Mouse (Mus musculus) lung, embryonic 16.5 days (tissue): Measurements from ENCODE around the gene Bag1. TPM values are rescaled to one million over a fixed set of nuclear protein-coding genes. Genes with fewer than 3 reads are reported as not detected.
A peak's percentile ranks its signal among the peaks of the same experiment; 100 is the strongest.
"Not testable (repeated sequence)": the region's sequence is repeated elsewhere in the genome, so short reads cannot be mapped to it uniquely, and the experiment has no call there.

ENCODE experiments used
- ATAC-seq: fragments of 200-750 bp; cut with Nextera tagmentation; 2 replicates; pipeline ENCODE4 v1.8.0; 2017; ENCODE audit warnings: low read depth, mild to moderate bottlenecking, moderate library complexity
- H3K27ac ChIP-seq: fragments of 300-500 bp; sonication (generic); 2 replicates; pipeline ENCODE4 v1.5.1; 2014; ENCODE audit warnings: mild to moderate bottlenecking, control low read depth, low read length
- H3K27me3 ChIP-seq: fragments of 300-500 bp; sonication (generic); 2 replicates; pipeline ENCODE4 v1.6.1; 2014; ENCODE audit warnings: low read depth, low read length, mixed read lengths; ENCODE audit not compliant: control insufficient read depth, insufficient read depth
- H3K36me3 ChIP-seq: fragments of 300-500 bp; sonication (generic); 2 replicates; pipeline ENCODE4 v1.6.1; 2014; ENCODE audit warnings: low read length; ENCODE audit not compliant: control insufficient read depth, insufficient read depth
- H3K4me1 ChIP-seq: fragments of 300-500 bp; sonication (generic); replicated peaks from 2 replicates; pipeline ENCODE4 v1.6.1; 2014; ENCODE audit warnings: low read length, mixed read lengths; ENCODE audit not compliant: control insufficient read depth, insufficient read depth
- H3K4me2 ChIP-seq: fragments of 300-500 bp; sonication (generic); 2 replicates; pipeline ENCODE4 v1.6.1; 2014; ENCODE audit warnings: low read depth, low read length, control low read depth
- H3K4me3 ChIP-seq: fragments of 300-500 bp; sonication (generic); 2 replicates; pipeline ENCODE4 v1.5.1; 2014; ENCODE audit warnings: mild to moderate bottlenecking, low read length, control low read depth
- H3K9ac ChIP-seq: fragments of 300-500 bp; sonication (generic); 2 replicates; pipeline ENCODE4 v1.6.1; 2014; ENCODE audit warnings: low read length, control low read depth
- H3K9me3 ChIP-seq: fragments of 300-500 bp; sonication (generic); 2 replicates; pipeline ENCODE4 v1.6.1; 2016; ENCODE audit warnings: low read length; ENCODE audit not compliant: control insufficient read depth
- WGBS: fragments of 180-500 bp; shearing (Covaris S2); extraction: QIAGEN DNeasy Blood & Tissue Kit; methylation state at CpG from one replicate; pipeline ENCODE4 v1.1.7; 2014; 5-methylcytosine and 5-hydroxymethylcytosine counted together
- polyA plus RNA-seq: library from polyadenylated mRNA; unstranded; fragments of >200 nt; fragmentation: Nextera tagmentation; extraction: Ambion mirVana; gene quantifications from 2 replicates; pipeline ENCODE4 v1.2.1, GENCODE M21; 2015

Bag1 gene
- polyA plus RNA-seq, 1 experiment from 2014 or later = 187 TPM

DNA sequence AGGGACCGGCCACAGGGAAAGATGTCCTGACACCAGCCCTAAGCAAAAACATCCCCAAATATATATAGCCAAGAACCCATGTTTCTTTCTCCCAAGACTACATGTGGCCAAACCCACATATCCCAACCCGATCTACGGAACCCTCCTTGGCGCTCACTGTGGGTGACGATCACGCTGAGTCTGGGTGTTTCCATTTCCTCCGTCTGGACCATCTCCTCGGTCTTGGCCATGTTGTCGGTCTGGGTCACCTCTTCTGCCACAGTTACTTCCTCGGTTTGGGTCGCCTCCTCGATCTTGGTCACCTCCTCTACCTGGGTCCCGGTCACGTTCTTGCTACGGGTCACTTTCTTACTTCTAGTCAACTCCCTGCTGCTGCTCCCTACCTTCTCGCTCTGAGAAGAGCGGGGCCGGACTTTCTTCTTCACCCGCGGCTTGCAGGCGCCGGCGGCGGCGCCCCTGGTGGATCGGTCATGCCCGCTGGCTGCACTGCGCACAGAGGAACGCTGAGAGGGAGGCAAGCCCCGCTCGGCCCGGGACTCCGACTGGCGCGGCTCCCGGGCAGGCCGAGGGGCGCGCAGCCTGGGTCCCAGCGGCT is 432 bp downstream of the Bag1 start:
- Histone ChIP-seq H3K36me3 (peaks cover 37% of the 10 kb centered on the region; the same call in 1 of the 2 replicates), H3K27me3 (no peaks in the 10 kb centered on the region), H3K27ac (peak overlapping the region; percentile 93), H3K4me1 (peaks cover 12% of the 10 kb centered on the region), H3K9ac (peak overlapping the region; percentile 97), H3K9me3 (no peaks in the 10 kb centered on the region), H3K4me3 (peak overlapping the region; percentile 96), H3K4me2 (peak overlapping the region; percentile 81)
- ATAC-seq = peak; percentile 17
- under 1% methylated on average over 38 of the region's 40 CpGs for WGBS

DNA sequence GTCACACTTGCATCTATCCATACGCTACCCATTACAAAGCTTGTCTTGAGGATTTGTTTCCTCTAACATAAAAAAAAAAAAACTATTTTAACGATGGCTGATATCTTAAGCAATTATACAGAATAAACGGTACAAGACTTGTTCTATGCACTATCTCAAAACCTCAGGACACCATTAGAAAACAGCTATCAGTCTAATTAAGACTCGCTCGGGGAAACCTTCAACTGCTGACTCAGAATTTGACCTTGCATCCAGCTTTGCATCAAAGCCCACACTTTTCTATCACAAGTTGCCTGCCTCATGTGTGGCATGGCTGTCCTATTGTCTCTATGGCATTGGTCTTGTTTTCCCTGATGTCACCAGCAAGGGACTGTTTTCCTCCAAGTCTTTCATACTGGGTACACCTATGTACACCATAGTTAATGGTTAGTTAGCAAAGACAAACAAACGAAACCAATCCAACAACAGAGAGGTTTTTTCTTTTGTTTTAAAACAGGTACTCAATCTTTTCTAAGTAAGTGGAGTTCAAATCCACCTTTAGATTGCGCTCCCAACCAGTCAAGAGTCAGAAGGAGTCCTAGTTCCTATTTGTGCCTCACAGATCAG is 1.5 kb downstream of the Bag1 start:
- H3K9ac ChIP-seq = peak overlapping the region; percentile 97
- peaks cover 42% of the 10 kb centered on the region for H3K36me3 ChIP-seq
- H3K9me3 ChIP-seq = no peaks in the 10 kb centered on the region
- H3K27ac ChIP-seq = no peak overlapping the region
- peak overlapping the region; percentile 96 for H3K4me3 ChIP-seq
- H3K4me1 ChIP-seq = peaks cover 12% of the 10 kb centered on the region
- H3K27me3 ChIP-seq = no peaks in the 10 kb centered on the region
- ATAC-seq = no peak
- H3K4me2 ChIP-seq = peak overlapping the region; percentile 81
- WGBS = 74% methylated on average over 7 of the region's 7 CpGs

DNA sequence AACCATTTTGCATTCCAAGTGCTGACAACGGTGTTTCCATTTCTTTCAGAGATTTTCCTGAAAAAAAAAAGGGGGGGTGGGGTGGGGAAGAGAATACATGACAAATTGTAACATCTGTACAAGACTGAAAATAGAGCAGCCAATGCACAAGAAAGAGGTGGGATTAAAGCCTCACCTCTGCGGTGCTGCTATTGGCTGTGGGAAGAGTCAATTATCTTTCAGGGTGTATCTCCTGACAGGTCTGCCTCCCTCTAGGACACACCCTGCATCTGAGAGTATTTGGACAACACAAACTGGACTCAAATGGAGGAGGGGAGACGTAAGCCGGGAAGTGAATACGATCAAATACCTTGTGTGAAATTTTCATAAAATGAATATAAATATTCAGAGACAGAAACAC is 4.4 kb downstream of the Bag1 start:
- WGBS = 95% methylated on average over 5 of the region's 5 CpGs

DNA sequence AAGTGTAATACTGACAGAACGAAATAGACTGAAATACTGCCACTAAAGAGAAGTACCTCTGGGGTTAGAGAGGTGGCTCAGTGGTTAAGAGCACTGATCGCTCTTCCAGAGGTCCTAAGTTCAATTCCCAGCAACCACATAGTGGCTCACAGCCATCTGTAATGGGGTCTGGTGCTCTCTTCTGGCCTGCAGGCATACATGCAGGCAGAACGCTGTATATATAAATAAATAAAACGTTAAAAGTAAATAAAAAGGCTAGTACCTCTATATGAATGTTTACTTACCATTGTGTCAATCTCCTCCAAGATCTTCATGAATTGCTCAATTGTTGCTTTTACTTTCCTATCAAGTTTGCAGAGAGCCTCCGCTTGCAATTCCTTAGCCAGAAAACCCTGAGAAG is 9.3 kb downstream of the Bag1 start:
- Histone ChIP-seq H3K9me3 (peaks cover 8% of the 10 kb centered on the region), H3K27me3 (no peaks in the 10 kb centered on the region), H3K36me3 (peaks cover 71% of the 10 kb centered on the region), H3K27ac (no peak overlapping the region), H3K9ac (no peak overlapping the region), H3K4me3 (no peak overlapping the region), H3K4me1 (no peaks in the 10 kb centered on the region), H3K4me2 (no peak overlapping the region)
- ATAC-seq = no peak
- 86% methylated on average over 5 of the region's 5 CpGs for WGBS

More for the DNA sequence above, 4.4 kb downstream of the Bag1 start:
- Histone ChIP-seq H3K4me1 (peaks cover 8% of the 10 kb centered on the region), H3K36me3 (peaks cover 56% of the 10 kb centered on the region), H3K4me3 (no peak overlapping the region), H3K4me2 (no peak overlapping the region), H3K27me3 (no peaks in the 10 kb centered on the region), H3K9ac (no peak overlapping the region), H3K9me3 (peaks cover 8% of the 10 kb centered on the region), H3K27ac (no peak overlapping the region)
- ATAC-seq = no peak

DNA sequence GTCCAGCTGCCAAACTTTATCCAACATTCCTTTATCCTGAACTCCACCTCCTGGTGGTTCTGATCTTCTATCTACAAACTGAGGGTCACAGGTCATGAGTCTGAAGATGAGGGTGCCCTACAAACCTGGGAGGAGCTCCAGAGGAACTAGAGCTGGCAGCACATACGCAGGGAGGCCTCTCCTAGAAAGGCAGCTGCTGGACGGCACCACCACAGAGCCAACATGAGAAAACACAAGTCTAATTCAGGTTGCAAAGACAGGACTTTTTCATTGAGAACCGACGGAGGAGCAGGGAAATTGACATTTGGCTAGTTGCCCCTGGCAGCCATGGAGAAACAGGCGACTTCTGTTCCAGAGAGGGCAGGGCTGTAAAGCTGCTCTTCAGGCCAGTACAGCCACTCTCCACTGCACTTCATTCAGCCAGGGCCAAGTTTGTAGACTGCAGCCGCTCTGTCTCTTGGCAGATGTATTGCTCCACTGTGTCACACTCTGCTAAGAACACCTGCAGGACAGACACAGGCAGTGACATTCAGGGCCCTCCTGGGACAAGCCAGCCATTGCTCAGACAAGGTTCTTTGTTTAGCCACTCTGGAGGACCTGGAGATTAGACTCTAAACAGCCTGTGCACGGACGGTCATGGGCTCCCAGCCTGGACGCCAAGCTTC is 11.8 kb downstream of the Bag1 start:
- H3K4me3 ChIP-seq = no peak overlapping the region
- H3K36me3 ChIP-seq = peaks cover 66% of the 10 kb centered on the region
- WGBS = 79% methylated on average over 9 of the region's 9 CpGs
- H3K4me1 ChIP-seq = no peaks in the 10 kb centered on the region
- H3K27ac ChIP-seq = no peak overlapping the region
- peaks cover 8% of the 10 kb centered on the region for H3K9me3 ChIP-seq
- no peak overlapping the region for H3K9ac ChIP-seq
- no peaks in the 10 kb centered on the region for H3K27me3 ChIP-seq
- no peak overlapping the region for H3K4me2 ChIP-seq
- no peak for ATAC-seq

DNA sequence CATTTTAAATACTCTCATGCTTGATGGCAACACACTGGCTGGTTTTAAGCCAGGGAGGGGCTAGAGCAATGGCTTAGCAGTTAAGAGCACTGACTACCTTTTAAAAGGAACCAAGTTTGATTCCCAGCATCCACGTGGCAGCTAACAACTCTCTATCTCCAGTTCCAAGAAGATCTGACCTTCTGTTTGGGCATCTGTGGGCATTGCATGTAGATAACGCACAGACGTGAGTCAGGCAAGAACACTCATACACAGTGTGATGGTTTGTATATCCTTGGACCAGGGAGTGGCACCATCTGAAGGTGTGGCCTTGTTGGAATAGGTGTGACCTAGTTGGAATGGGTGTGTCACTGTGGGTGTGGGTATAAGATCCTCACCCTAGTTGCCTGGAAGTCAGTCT is 13.7 kb downstream of the Bag1 start:
- peaks cover 50% of the 10 kb centered on the region for H3K36me3 ChIP-seq
- 87% methylated on average over 3 of the region's 3 CpGs for WGBS
- H3K9ac ChIP-seq, H3K4me1 ChIP-seq, H3K4me3 ChIP-seq, ATAC-seq, H3K9me3 ChIP-seq, H3K27me3 ChIP-seq, H3K27ac ChIP-seq, H3K4me2 ChIP-seq: not testable (repeated sequence)

DNA sequence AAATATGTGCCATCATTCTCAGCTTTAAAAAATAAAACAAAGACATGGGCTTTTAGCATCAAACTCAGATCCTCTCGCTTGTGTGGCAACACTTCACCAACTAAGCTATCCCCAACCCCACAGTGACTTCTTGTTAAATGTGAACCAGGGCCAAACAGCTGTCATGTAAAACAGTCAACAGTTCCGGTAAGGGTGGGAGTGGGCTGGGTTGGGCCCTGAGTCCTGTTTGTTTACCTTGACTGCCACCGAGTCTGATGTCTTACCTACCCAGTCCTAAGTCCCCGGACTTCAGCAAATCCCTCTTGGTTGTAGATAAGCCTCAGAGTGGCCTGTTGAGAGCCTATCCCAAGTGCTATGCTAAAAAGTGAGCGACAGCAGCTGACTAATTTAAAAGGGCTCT is 14.4 kb downstream of the Bag1 start:
- Histone ChIP-seq H3K27ac (no peak overlapping the region), H3K4me3 (no peak overlapping the region), H3K4me1 (no peaks in the 10 kb centered on the region), H3K27me3 (no peaks in the 10 kb centered on the region), H3K9ac (no peak overlapping the region), H3K9me3 (no peaks in the 10 kb centered on the region), H3K4me2 (no peak overlapping the region), H3K36me3 (peaks cover 43% of the 10 kb centered on the region)
- no peak for ATAC-seq
- 73% methylated on average over 5 of the region's 5 CpGs for WGBS

DNA sequence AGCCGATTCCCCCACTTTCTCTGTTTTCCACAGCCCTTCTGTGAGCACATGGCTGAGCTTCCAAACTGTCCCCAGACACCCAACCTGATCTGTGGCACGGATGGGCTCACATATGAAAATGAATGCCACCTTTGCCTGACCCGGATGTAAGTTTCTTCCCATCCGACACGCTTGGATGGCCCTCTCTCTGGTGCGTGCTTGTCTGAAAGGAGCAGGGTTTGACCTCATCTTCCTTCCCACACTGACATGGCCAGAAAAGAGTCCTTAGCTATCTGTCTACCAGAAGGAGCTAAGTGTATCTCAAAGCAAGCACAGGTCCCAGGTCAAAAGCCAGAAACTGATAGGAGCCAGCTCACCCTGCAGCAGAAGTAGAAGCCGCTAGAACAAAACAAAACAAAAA is 19.0 kb downstream of the Bag1 start:
- Histone ChIP-seq H3K4me2 (no peak overlapping the region), H3K27me3 (no peaks in the 10 kb centered on the region), H3K4me3 (no peak overlapping the region), H3K9me3 (no peaks in the 10 kb centered on the region), H3K36me3 (peaks cover 16% of the 10 kb centered on the region; the same call in 1 of the 2 replicates), H3K27ac (no peak overlapping the region), H3K4me1 (no peaks in the 10 kb centered on the region), H3K9ac (no peak overlapping the region)
- WGBS = 81% methylated on average over 7 of the region's 7 CpGs
- ATAC-seq = no peak

DNA sequence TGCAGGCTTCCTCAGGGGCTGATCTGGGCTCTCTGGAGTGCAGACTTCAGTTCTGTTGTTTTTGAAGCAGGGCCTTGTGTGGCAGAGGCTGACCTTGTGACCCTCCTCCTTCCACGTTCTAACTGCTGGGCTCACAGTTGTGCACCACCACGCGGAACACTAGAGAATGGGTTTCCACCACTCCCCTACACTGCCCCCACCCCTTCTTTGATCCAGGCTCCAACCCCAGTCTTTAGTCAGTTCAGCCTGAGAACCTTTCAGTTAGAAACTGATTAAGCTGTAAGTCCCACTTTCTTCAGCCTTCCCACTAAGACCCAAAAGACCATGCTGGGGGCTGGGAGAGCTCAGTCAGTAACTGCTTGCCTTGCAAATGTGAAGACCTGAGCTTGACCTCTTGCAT is 22.5 kb downstream of the Bag1 start:
- H3K9me3 ChIP-seq = no peaks in the 10 kb centered on the region
- no peaks in the 10 kb centered on the region for H3K27me3 ChIP-seq
- H3K36me3 ChIP-seq = no peaks in the 10 kb centered on the region
- no peaks in the 10 kb centered on the region for H3K4me1 ChIP-seq
- WGBS = 49% methylated on average over 3 of the region's 3 CpGs
- no peak overlapping the region for H3K4me3 ChIP-seq
- no peak overlapping the region for H3K9ac ChIP-seq
- H3K4me2 ChIP-seq = no peak overlapping the region
- H3K27ac ChIP-seq = no peak overlapping the region
- ATAC-seq = no peak
